Mouse (Mus musculus) forebrain, embryonic 11.5 days (tissue): ENCODE measurements around the gene Ndufs7. TPM values are rescaled to one million over a fixed set of nuclear protein-coding genes. Genes with fewer than 3 reads are reported as not detected.

ENCODE experiments used
- ATAC-seq: fragments of 200-750 bp; cut with Nextera tagmentation; replicated peaks from 2 replicates; pipeline ENCODE4 v1.8.0; 2017; ENCODE audit warnings: moderate TSS enrichment; ENCODE audit not compliant: low FRiP score
- DNase-seq: peaks from one replicate; pipeline ENCODE4 v3.0.0-alpha.2; 2017; ENCODE audit warnings: low spot score
- H3K27ac ChIP-seq: fragments of 300-500 bp; sonication (generic); 2 replicates; pipeline ENCODE4 v1.5.1; 2014; ENCODE audit warnings: low read depth, low read length
- H3K27me3 ChIP-seq: fragments of 300-500 bp; sonication (generic); 2 replicates; pipeline ENCODE4 v1.6.1; 2014; ENCODE audit warnings: mild to moderate bottlenecking, low read length, mixed read lengths; ENCODE audit not compliant: control insufficient read depth, insufficient read depth
- H3K36me3 ChIP-seq: fragments of 300-500 bp; sonication (generic); 2 replicates; pipeline ENCODE4 v1.6.1; 2014; ENCODE audit warnings: mild to moderate bottlenecking, low read length, moderate library complexity, mixed read lengths; ENCODE audit not compliant: control insufficient read depth, insufficient read depth
- H3K4me1 ChIP-seq: fragments of 300-500 bp; sonication (generic); replicated peaks from 2 replicates; pipeline ENCODE4 v1.6.1; 2014; ENCODE audit warnings: low read length, mixed read lengths; ENCODE audit not compliant: control insufficient read depth, insufficient read depth
- H3K4me2 ChIP-seq: fragments of 300-500 bp; sonication (generic); 2 replicates; pipeline ENCODE4 v1.6.1; 2014; ENCODE audit warnings: low read depth, mild to moderate bottlenecking, low read length, moderate library complexity, mixed read lengths; ENCODE audit not compliant: severe bottlenecking
- H3K4me3 ChIP-seq: fragments of 300-500 bp; sonication (generic); 2 replicates; pipeline ENCODE4 v1.5.1; 2014; ENCODE audit warnings: low read depth, low read length
- H3K9ac ChIP-seq: fragments of 300-500 bp; sonication (generic); 2 replicates; pipeline ENCODE4 v1.6.1; 2014; ENCODE audit warnings: low read length
- H3K9me3 ChIP-seq: fragments of 300-500 bp; sonication (generic); 2 replicates; pipeline ENCODE4 v1.6.1; 2016; ENCODE audit warnings: low read length, mixed read lengths; ENCODE audit not compliant: control insufficient read depth
- WGBS: fragments of 180-500 bp; shearing (Covaris S2); extraction: QIAGEN DNeasy Blood & Tissue Kit; methylation state at CpG from one replicate; pipeline ENCODE4 v1.1.7; 2014; 5-methylcytosine and 5-hydroxymethylcytosine counted together
- polyA plus RNA-seq: library from polyadenylated mRNA; unstranded; fragments of >200 nt; fragmentation: Nextera tagmentation; extraction: Ambion mirVana; gene quantifications from 2 replicates; pipeline ENCODE4 v1.2.1, GENCODE M21; 2014

The Ndufs7 gene
- polyA plus RNA-seq, 1 experiment from 2014 or later = 219 TPM

GRCm38 (mm10) chr10:80236145-80236825 is 12.6 kb upstream of the Ndufs7 start:
- H3K4me3 ChIP-seq = no peak overlapping the region
- H3K27ac ChIP-seq = no peak overlapping the region
- H3K9me3 ChIP-seq = no peaks in the 10 kb centered on the region
- 95% methylated on average over 13 of the region's 13 CpGs for WGBS
- ATAC-seq = no peak
- H3K9ac ChIP-seq = no peak overlapping the region
- H3K4me2 ChIP-seq = no peak overlapping the region
- no peaks in the 10 kb centered on the region for H3K27me3 ChIP-seq
- peaks cover 16% of the 10 kb centered on the region for H3K36me3 ChIP-seq
- peaks cover 5% of the 10 kb centered on the region; the same call in 1 of the 2 replicates for H3K4me1 ChIP-seq
- DNase-seq = no peak

GRCm38 (mm10) chr10:80237020-80237419 is 11.9 kb upstream of the Ndufs7 start:
- H3K27me3 ChIP-seq = no peaks in the 10 kb centered on the region
- WGBS = 94% methylated on average over 4 of the region's 4 CpGs
- H3K9ac ChIP-seq = no peak overlapping the region
- H3K36me3 ChIP-seq = peaks cover 20% of the 10 kb centered on the region
- H3K4me2 ChIP-seq = no peak overlapping the region
- H3K4me3 ChIP-seq = no peak overlapping the region
- no peak for ATAC-seq
- H3K27ac ChIP-seq = no peak overlapping the region
- no peak for DNase-seq
- H3K9me3 ChIP-seq = no peaks in the 10 kb centered on the region
- H3K4me1 ChIP-seq = peaks cover 5% of the 10 kb centered on the region; the same call in 1 of the 2 replicates

GRCm38 (mm10) chr10:80238306-80238705 is 10.6 kb upstream of the Ndufs7 start:
- no peak for ATAC-seq
- no peak overlapping the region for H3K9ac ChIP-seq
- H3K4me1 ChIP-seq = peaks cover 3% of the 10 kb centered on the region; the same call in 1 of the 2 replicates
- H3K9me3 ChIP-seq = no peaks in the 10 kb centered on the region
- DNase-seq = no peak
- peaks cover 21% of the 10 kb centered on the region for H3K36me3 ChIP-seq
- H3K4me2 ChIP-seq = no peak overlapping the region
- H3K4me3 ChIP-seq = no peak overlapping the region
- WGBS = 89% methylated on average over 3 of the region's 3 CpGs
- no peaks in the 10 kb centered on the region for H3K27me3 ChIP-seq
- no peak overlapping the region for H3K27ac ChIP-seq

GRCm38 (mm10) chr10:80239791-80240190 is 9.1 kb upstream of the Ndufs7 start:
- H3K36me3 ChIP-seq = peaks cover 21% of the 10 kb centered on the region
- no peaks in the 10 kb centered on the region for H3K4me1 ChIP-seq
- H3K27ac ChIP-seq = no peak overlapping the region
- no peak overlapping the region for H3K4me3 ChIP-seq
- H3K27me3 ChIP-seq = no peaks in the 10 kb centered on the region
- H3K4me2 ChIP-seq = no peak overlapping the region
- no peaks in the 10 kb centered on the region for H3K9me3 ChIP-seq
- WGBS = 89% methylated on average over 6 of the region's 6 CpGs
- ATAC-seq (no peak), DNase-seq (no peak)
- H3K9ac ChIP-seq = no peak overlapping the region

- no peak for DNase-seq
These were observed 6.8 kb upstream of the Ndufs7 start for GRCm38 (mm10) chr10:80242088-80242487.

GRCm38 (mm10) chr10:80242607-80243006 is 6.3 kb upstream of the Ndufs7 start:
- DNase-seq (no peak), ATAC-seq (no peak)
- WGBS = 95% methylated on average over 3 of the region's 3 CpGs
- Histone ChIP-seq H3K4me1 (peaks cover 3% of the 10 kb centered on the region), H3K4me2 (no peak overlapping the region), H3K9me3 (no peaks in the 10 kb centered on the region), H3K36me3 (peaks cover 21% of the 10 kb centered on the region), H3K4me3 (no peak overlapping the region), H3K27ac (no peak overlapping the region), H3K27me3 (no peaks in the 10 kb centered on the region), H3K9ac (no peak overlapping the region)

More at GRCm38 (mm10) chr10:80242088-80242487, 6.8 kb upstream of the Ndufs7 start:
- H3K36me3 ChIP-seq = peaks cover 21% of the 10 kb centered on the region
- no peak overlapping the region for H3K4me2 ChIP-seq
- no peak overlapping the region for H3K9ac ChIP-seq
- H3K27ac ChIP-seq = no peak overlapping the region
- no peak overlapping the region for H3K4me3 ChIP-seq
- H3K9me3 ChIP-seq = no peaks in the 10 kb centered on the region
- no peak for ATAC-seq
- no peaks in the 10 kb centered on the region for H3K27me3 ChIP-seq
- peaks cover 3% of the 10 kb centered on the region for H3K4me1 ChIP-seq
- 72% methylated on average over 9 of the region's 9 CpGs for WGBS

GRCm38 (mm10) chr10:80244791-80245399 is 4.0 kb upstream of the Ndufs7 start:
- Histone ChIP-seq H3K4me2 (no peak overlapping the region), H3K4me1 (peaks cover 5% of the 10 kb centered on the region), H3K4me3 (no peak overlapping the region), H3K27me3 (no peaks in the 10 kb centered on the region), H3K27ac (peak overlapping the region; percentile 41; the same call in 1 of the 2 replicates), H3K36me3 (peaks cover 16% of the 10 kb centered on the region), H3K9me3 (no peaks in the 10 kb centered on the region), H3K9ac (peak overlapping the region; percentile 41; the same call in 1 of the 2 replicates)
- 45% methylated on average over 5 of the region's 5 CpGs for WGBS
- no peak for ATAC-seq
- DNase-seq = peak; percentile 76

- Histone ChIP-seq H3K4me2 (no peak overlapping the region), H3K4me3 (no peak overlapping the region), H3K4me1 (peaks cover 10% of the 10 kb centered on the region), H3K36me3 (peaks cover 12% of the 10 kb centered on the region), H3K27ac (peak overlapping the region; percentile 41; the same call in 1 of the 2 replicates), H3K9ac (peak overlapping the region; percentile 41), H3K9me3 (no peaks in the 10 kb centered on the region), H3K27me3 (no peaks in the 10 kb centered on the region)
- peak; percentile 89 for DNase-seq
- no peak for ATAC-seq
- 6% methylated on average over 4 of the region's 4 CpGs for WGBS
These were observed 3.3 kb upstream of the Ndufs7 start for GRCm38 (mm10) chr10:80245600-80245999.
